Mouse (Mus musculus): ENCODE data around the gene Dmrt1. TPM values are rescaled to one million over a fixed set of nuclear protein-coding genes. Genes with fewer than 3 reads are reported as not detected.

The Dmrt1 gene
- polyA plus RNA-seq, 1 experiment from 2014 or later: not detected

DNA sequence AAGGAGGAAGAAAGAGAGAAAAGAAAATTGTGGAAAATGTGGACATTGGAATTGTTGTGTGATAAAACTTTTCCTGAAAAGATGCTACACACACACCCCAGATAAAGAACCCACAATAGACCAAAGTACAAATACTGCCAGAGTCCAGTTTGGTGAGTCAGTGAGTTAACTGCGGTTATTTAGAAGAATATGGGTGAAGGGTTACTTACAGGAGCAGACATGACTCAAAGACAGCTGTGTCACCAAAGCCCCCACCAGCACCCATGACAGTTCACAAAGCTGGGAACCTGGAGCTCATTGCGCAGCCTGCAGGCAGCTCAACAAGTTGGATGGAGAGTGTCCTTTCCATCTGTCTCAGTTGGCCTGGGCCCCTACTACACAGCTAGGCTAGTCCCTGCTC, 72.9 kb downstream of the Dmrt1 start:
- Histone ChIP-seq H3K27me3 (replicated peaks; ENCODE audit: control insufficient read depth, insufficient read depth, low read length) (no peaks in the 10 kb centered on the region), H3K4me2 (ENCODE audit: low read length) (no peak overlapping the region), H3K36me3 (ENCODE audit: control insufficient read depth, insufficient read depth, low read length) (no peaks in the 10 kb centered on the region), H3K27ac (ENCODE audit: low read depth) (no peak overlapping the region), H3K9me3 (ENCODE audit: control insufficient read depth, low read length) (no peaks in the 10 kb centered on the region), H3K9ac (ENCODE audit: low read length) (no peak overlapping the region), H3K4me3 (ENCODE audit: low read depth, low read length) (no peak overlapping the region), H3K4me1 (replicated peaks; ENCODE audit: control insufficient read depth, insufficient read depth, low read length) (peaks cover 12% of the 10 kb centered on the region)
- DNase-seq (ENCODE audit: low spot score): no peak
- ATAC-seq (replicated peaks; ENCODE audit: low FRiP score, low TSS enrichment, low read depth): no peak
- 96% methylated on average over 2 of the region's 2 CpGs for WGBS

- Histone ChIP-seq H3K4me1 (replicated peaks; ENCODE audit: control insufficient read depth, insufficient read depth, low read length) (peaks cover 12% of the 10 kb centered on the region), H3K9ac (ENCODE audit: low read length) (no peak overlapping the region), H3K9me3 (ENCODE audit: control insufficient read depth, low read length) (no peaks in the 10 kb centered on the region), H3K27me3 (replicated peaks; ENCODE audit: control insufficient read depth, insufficient read depth, low read length) (no peaks in the 10 kb centered on the region), H3K36me3 (ENCODE audit: control insufficient read depth, insufficient read depth, low read length) (no peaks in the 10 kb centered on the region), H3K4me3 (ENCODE audit: low read depth, low read length) (no peak overlapping the region), H3K4me2 (ENCODE audit: low read length) (no peak overlapping the region), H3K27ac (ENCODE audit: low read depth) (no peak overlapping the region)
- ATAC-seq (replicated peaks; ENCODE audit: low FRiP score, low TSS enrichment, low read depth) (no peak), DNase-seq (ENCODE audit: low spot score) (no peak)
- WGBS: 91% methylated on average over 2 of the region's 2 CpGs
These were observed 74.0 kb downstream of the Dmrt1 start for GRCm38 (mm10) chr19:25579440-25579839.

DNA sequence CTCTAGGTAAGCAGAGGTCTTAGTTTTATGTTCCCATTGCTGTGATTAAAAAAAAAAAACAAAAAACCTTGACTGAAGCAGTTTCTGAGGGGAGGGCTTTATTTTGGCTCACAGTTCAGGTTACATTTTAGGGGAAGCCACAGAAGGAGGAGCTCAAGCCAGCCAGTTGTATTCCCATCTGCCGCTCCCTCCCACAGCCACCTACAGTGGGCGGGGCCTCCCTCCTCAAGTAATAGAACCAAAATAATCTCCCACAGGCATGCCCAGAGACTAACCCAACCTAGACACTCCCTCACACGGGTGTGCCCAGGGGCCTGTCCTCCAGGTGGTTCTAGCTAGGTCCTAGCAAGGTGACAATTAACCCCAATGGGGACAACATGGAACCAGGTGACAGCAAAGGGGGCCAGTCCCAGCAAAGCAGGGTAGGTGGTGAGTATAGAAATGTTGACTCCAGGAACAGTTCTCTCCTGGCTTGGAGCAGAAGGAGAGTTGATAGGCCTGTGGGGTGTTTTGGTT, 92.4 kb downstream of the Dmrt1 start:
- Histone ChIP-seq H3K36me3 (ENCODE audit: control insufficient read depth, insufficient read depth, low read length) (no peaks in the 10 kb centered on the region), H3K4me2 (ENCODE audit: low read length) (no peak overlapping the region), H3K9ac (ENCODE audit: low read length) (no peak overlapping the region), H3K4me3 (ENCODE audit: low read depth, low read length) (no peak overlapping the region), H3K27ac (ENCODE audit: low read depth) (no peak overlapping the region), H3K4me1 (replicated peaks; ENCODE audit: control insufficient read depth, insufficient read depth, low read length) (no peaks in the 10 kb centered on the region), H3K9me3 (ENCODE audit: control insufficient read depth, low read length) (no peaks in the 10 kb centered on the region), H3K27me3 (replicated peaks; ENCODE audit: control insufficient read depth, insufficient read depth, low read length) (peaks cover 61% of the 10 kb centered on the region)
- DNase-seq (ENCODE audit: low spot score): no peak
- WGBS: 67% methylated on average over 3 of the region's 3 CpGs
- ATAC-seq (replicated peaks; ENCODE audit: low FRiP score, low TSS enrichment, low read depth): no peak

- no peak for DNase-seq (ENCODE audit: low spot score)
- Histone ChIP-seq H3K4me2 (ENCODE audit: low read length) (no peak overlapping the region), H3K27me3 (replicated peaks; ENCODE audit: control insufficient read depth, insufficient read depth, low read length) (peaks cover 70% of the 10 kb centered on the region), H3K4me1 (replicated peaks; ENCODE audit: control insufficient read depth, insufficient read depth, low read length) (no peaks in the 10 kb centered on the region), H3K36me3 (ENCODE audit: control insufficient read depth, insufficient read depth, low read length) (no peaks in the 10 kb centered on the region), H3K4me3 (ENCODE audit: low read depth, low read length) (no peak overlapping the region), H3K9me3 (ENCODE audit: control insufficient read depth, low read length) (no peaks in the 10 kb centered on the region), H3K27ac (ENCODE audit: low read depth) (no peak overlapping the region), H3K9ac (ENCODE audit: low read length) (no peak overlapping the region)
- 17% methylated on average over 4 of the region's 4 CpGs for WGBS
- ATAC-seq (replicated peaks; ENCODE audit: low FRiP score, low TSS enrichment, low read depth): no peak
These were observed 93.2 kb downstream of the Dmrt1 start for GRCm38 (mm10) chr19:25598626-25599025.

GRCm38 (mm10) chr19:25601966-25602365, 96.5 kb downstream of the Dmrt1 start:
- no peak for ATAC-seq (replicated peaks; ENCODE audit: low FRiP score, low TSS enrichment, low read depth)
- no peak overlapping the region for H3K27ac ChIP-seq (ENCODE audit: low read depth)
- peaks cover 4% of the 10 kb centered on the region for H3K4me1 ChIP-seq (replicated peaks; ENCODE audit: control insufficient read depth, insufficient read depth, low read length)
- WGBS: 7% methylated on average over 8 of the region's 8 CpGs
- H3K4me2 ChIP-seq (ENCODE audit: low read length): no peak overlapping the region
- no peaks in the 10 kb centered on the region for H3K36me3 ChIP-seq (ENCODE audit: control insufficient read depth, insufficient read depth, low read length)
- no peak overlapping the region for H3K4me3 ChIP-seq (ENCODE audit: low read depth, low read length)
- no peak for DNase-seq (ENCODE audit: low spot score)
- peaks cover 93% of the 10 kb centered on the region for H3K27me3 ChIP-seq (replicated peaks; ENCODE audit: control insufficient read depth, insufficient read depth, low read length)
- H3K9ac ChIP-seq (ENCODE audit: low read length): no peak overlapping the region
- H3K9me3 ChIP-seq (ENCODE audit: control insufficient read depth, low read length): no peaks in the 10 kb centered on the region

DNA sequence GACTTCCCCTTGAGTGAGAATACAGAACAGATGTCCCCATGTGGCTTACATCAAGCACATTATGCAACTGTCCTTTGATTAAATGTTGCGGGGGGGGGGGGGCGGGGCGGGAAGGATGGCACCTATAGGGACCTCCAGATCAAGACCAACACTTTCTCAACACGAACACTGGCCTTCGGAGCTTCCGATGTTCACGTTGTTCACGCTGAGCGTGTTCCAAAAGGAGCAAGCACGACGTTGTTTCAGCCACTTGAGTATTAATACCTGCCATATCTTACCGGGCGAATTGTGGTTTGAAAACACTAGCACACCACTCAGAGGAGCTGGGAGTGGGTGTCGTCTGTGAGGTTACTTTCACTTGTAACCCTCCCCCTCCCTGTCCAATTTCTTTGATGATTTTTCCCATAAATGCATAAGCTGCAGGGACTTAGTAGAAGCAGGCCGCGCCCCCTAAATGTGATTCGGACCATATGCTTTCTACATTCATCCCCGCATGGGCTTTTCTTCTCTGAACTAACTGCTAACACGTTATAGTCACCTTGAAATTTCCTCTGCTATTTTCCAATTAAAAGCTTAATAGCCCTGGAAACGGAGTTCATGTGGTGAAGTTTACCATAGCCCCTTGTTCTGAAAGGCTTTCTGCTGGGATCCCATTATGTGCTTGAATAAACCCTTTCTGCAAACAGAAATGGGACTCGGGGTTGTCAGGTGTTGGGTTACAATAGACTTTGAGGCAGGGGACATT, 102.2 kb downstream of the Dmrt1 start:
- Histone ChIP-seq H3K4me2 (ENCODE audit: low read length) (no peak overlapping the region), H3K9me3 (ENCODE audit: control insufficient read depth, low read length) (no peaks in the 10 kb centered on the region), H3K9ac (ENCODE audit: low read length) (no peak overlapping the region), H3K27ac (ENCODE audit: low read depth) (no peak overlapping the region), H3K36me3 (ENCODE audit: control insufficient read depth, insufficient read depth, low read length) (no peaks in the 10 kb centered on the region), H3K4me3 (ENCODE audit: low read depth, low read length) (no peak overlapping the region), H3K27me3 (replicated peaks; ENCODE audit: control insufficient read depth, insufficient read depth, low read length) (peaks cover 100% of the 10 kb centered on the region), H3K4me1 (replicated peaks; ENCODE audit: control insufficient read depth, insufficient read depth, low read length) (peaks cover 13% of the 10 kb centered on the region)
- DNase-seq (ENCODE audit: low spot score) (no peak), ATAC-seq (replicated peaks; ENCODE audit: low FRiP score, low TSS enrichment, low read depth) (no peak)
- 3% methylated on average over 21 of the region's 21 CpGs for WGBS

DNA sequence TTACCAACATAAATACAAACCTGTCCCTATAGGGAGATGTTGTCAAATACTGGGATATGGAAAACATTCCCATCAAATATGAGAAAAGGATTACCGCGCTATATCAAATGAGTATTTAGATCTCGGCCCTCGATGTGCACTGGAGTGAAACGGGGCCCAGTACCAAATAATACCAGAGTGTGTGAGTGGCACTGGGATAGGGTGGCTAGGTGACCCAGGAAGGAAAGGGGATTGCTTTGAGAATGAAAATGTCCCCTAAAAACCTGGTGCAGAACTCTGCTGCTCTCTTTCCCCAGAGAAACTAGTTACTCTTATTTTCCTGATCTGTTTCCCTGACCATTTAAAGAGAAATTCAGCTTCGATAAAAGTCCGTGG, 102.8 kb downstream of the Dmrt1 start:
- no peak overlapping the region for H3K27ac ChIP-seq (ENCODE audit: low read depth)
- H3K27me3 ChIP-seq (replicated peaks; ENCODE audit: control insufficient read depth, insufficient read depth, low read length): peaks cover 100% of the 10 kb centered on the region
- ATAC-seq (replicated peaks; ENCODE audit: low FRiP score, low TSS enrichment, low read depth): no peak
- no peaks in the 10 kb centered on the region for H3K9me3 ChIP-seq (ENCODE audit: control insufficient read depth, low read length)
- no peak for DNase-seq (ENCODE audit: low spot score)
- H3K36me3 ChIP-seq (ENCODE audit: control insufficient read depth, insufficient read depth, low read length): no peaks in the 10 kb centered on the region
- H3K4me2 ChIP-seq (ENCODE audit: low read length): no peak overlapping the region
- no peak overlapping the region for H3K9ac ChIP-seq (ENCODE audit: low read length)
- WGBS: 4% methylated on average over 7 of the region's 7 CpGs
- no peak overlapping the region for H3K4me3 ChIP-seq (ENCODE audit: low read depth, low read length)
- H3K4me1 ChIP-seq (replicated peaks; ENCODE audit: control insufficient read depth, insufficient read depth, low read length): peaks cover 13% of the 10 kb centered on the region

DNA sequence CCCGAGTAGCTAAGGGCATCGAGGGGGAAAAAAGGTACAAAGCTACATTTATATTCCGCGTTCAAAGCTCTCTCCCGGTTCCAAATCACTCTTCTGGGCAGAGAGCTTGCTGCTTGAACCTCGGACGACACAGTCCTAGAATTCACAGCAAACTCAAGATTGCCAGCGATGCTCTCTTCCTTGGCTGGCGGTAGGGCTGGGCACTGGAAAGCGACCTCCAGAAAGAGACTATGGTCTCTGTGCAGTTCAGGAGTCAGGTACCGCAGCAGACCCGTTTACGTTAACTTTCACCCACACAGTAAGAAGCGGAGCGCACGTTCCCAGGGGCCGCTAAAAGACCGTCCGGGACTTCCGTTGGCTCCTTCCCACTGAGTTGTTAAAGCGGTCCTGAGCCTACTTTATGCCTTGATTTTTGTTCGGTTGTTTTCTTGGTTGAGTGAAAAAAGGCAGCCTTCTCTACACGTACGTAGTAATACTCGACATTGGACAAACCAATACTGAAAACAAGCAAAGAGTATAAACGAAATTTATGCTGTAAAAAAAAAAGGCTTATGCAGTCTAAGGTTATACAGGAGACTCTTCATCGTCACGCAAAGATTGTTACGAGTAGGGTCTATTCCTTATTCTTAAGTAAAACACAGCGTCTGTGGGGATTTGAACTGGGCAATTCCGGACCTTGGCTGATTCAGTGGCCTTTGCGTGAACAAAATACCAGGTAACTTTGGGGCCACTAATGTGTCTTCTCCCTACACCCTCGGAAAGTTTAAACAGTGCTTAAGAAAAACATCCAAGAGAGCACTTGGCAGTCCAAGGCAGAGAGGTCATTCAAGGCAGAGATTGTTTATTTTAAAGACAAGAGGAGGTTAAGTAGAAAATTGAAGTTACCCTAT, 103.8 kb downstream of the Dmrt1 start:
- WGBS: 2% methylated on average over 33 of the region's 33 CpGs
- H3K27ac ChIP-seq (ENCODE audit: low read depth): no peak overlapping the region
- no peaks in the 10 kb centered on the region for H3K9me3 ChIP-seq (ENCODE audit: control insufficient read depth, low read length)
- H3K4me3 ChIP-seq (ENCODE audit: low read depth, low read length): no peak overlapping the region
- DNase-seq (ENCODE audit: low spot score) (peak; percentile 78), ATAC-seq (replicated peaks; ENCODE audit: low FRiP score, low TSS enrichment, low read depth) (no peak)
- H3K36me3 ChIP-seq (ENCODE audit: control insufficient read depth, insufficient read depth, low read length): no peaks in the 10 kb centered on the region
- H3K4me2 ChIP-seq (ENCODE audit: low read length): no peak overlapping the region
- peaks cover 100% of the 10 kb centered on the region for H3K27me3 ChIP-seq (replicated peaks; ENCODE audit: control insufficient read depth, insufficient read depth, low read length)
- peaks cover 13% of the 10 kb centered on the region for H3K4me1 ChIP-seq (replicated peaks; ENCODE audit: control insufficient read depth, insufficient read depth, low read length)
- no peak overlapping the region for H3K9ac ChIP-seq (ENCODE audit: low read length)
